Mouse (Mus musculus) bone marrow, adult 2 months (tissue): ENCODE results near the gene 1700003F12Rik. TPM values are rescaled to one million over a fixed set of nuclear protein-coding genes. Genes with fewer than 3 reads are reported as not detected.

ENCODE experiments used
- H3K27ac ChIP-seq: fragments of 200-500 bp; 2 replicates; pipeline ENCODE4 v1.5.1; 2012; ENCODE audit warnings: low read depth, mild to moderate bottlenecking, control low read depth, inconsistent platforms, low read length; ENCODE audit not compliant: control insufficient read depth, poor library complexity, insufficient read depth
- H3K4me1 ChIP-seq: fragments of 200-500 bp; 2 replicates; pipeline ENCODE4 v1.6.1; 2011; ENCODE audit warnings: low read length; ENCODE audit not compliant: control insufficient read depth, insufficient read depth
- H3K4me3 ChIP-seq: fragments of 200-500 bp; replicated peaks from 2 replicates; pipeline ENCODE3; 2011; ENCODE audit warnings: mild to moderate bottlenecking, low read depth, low read length, control low read depth; ENCODE audit not compliant: control insufficient read depth
- CTCF ChIP-seq: fragments of 200-500 bp; IDR thresholded peaks from 2 replicates; pipeline ENCODE4 v1.5.1; 2011; ENCODE audit warnings: low read length, control low read depth; ENCODE audit not compliant: control insufficient read depth, insufficient read depth
- POLR2A ChIP-seq: fragments of 200-500 bp; IDR thresholded peaks from 2 replicates; pipeline ENCODE4 v1.6.1; 2011; ENCODE audit warnings: low read depth, mild to moderate bottlenecking, control low read depth, low read length, borderline replicate concordance; ENCODE audit not compliant: control insufficient read depth
- WGBS: fragments of 180-500 bp; shearing (Covaris S2); methylation state at CpG from one replicate; pipeline ENCODE4 v1.1.7; 2018; 5-methylcytosine and 5-hydroxymethylcytosine counted together
- polyA plus RNA-seq: library from polyadenylated mRNA; stranded (reverse); fragments of >200 nt; gene quantifications from 2 replicates; pipeline ENCODE4 v1.2.4, GENCODE M21; 2011; ENCODE audit warnings: low replicate concordance; ENCODE audit not compliant: missing spikeins, insufficient read depth, insufficient read length

The 1700003F12Rik gene
- polyA plus RNA-seq, 1 experiment = not detected

DNA sequence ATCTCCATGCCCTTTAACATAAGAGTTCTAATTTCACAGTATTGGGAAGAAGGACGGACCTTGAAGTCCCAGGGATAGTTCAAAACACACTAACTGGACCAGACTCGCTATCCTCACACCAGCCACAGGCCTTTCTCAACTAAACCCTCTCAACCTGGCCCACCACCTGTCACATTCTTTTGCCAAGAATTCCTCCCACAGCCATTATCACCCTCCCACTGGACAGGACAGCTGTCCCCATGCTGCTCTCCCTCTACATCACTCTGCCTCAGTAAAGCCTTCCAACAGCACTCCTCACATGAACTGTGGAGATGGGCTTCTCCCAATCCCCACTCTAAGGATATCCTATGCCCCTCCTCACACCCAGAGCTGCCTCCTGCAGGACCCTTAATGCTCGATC, 18.7 kb downstream of the 1700003F12Rik start:
- no peaks in the 10 kb centered on the region for H3K4me1 ChIP-seq
- H3K27ac ChIP-seq = no peak overlapping the region
- H3K4me3 ChIP-seq = no peak overlapping the region
- WGBS = 88% methylated on average over 3 of the region's 3 CpGs
- TF ChIP-seq POLR2A = no peak
- no peak for TF ChIP-seq CTCF

DNA sequence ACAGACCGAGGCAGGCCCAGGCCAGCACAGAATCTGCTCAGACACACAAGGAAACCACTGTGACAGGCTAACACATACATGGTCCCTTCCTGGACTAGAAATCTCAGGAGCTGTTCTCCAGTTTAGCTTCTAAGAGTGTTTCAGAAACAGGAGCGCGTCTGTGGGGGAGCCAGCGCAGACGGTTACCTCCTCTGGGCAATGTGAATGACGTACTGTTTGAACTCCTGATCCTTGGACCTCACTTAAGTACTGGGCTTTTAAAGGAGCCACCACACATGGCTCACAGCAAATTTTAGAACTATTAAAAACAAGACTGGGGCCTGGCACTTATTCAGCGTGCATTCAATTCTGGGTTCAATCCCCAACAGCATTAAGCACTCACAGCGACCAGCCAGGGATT, 19.8 kb downstream of the 1700003F12Rik start:
- TF ChIP-seq POLR2A (no peak), CTCF (no peak)
- Histone ChIP-seq H3K4me1 (peaks cover 1% of the 10 kb centered on the region; the same call in 1 of the 2 replicates), H3K27ac (no peak overlapping the region), H3K4me3 (no peak overlapping the region)
- 86% methylated on average over 8 of the region's 8 CpGs for WGBS

DNA sequence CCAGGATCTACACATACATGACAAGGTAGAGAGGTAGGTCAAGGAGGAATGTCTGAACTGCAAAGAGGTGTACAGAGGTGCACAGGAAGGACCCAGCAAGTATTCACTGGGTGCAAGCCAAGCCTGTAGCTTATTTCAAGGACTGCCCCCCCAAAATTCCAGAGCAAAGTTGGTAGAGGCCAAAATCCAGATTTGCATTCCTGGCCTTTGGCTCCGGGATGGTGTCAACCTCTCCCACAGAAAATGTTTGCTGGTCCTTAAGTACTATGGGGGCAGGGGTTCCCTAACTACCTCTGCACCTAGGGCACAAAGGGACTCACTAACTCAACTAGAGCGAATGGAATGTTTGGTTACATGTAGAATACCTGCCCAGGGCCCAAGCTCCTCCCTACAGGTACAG, 20.9 kb downstream of the 1700003F12Rik start:
- H3K27ac ChIP-seq = no peak overlapping the region
- H3K4me1 ChIP-seq = peaks cover 1% of the 10 kb centered on the region; the same call in 1 of the 2 replicates
- 95% methylated on average over 2 of the region's 2 CpGs for WGBS
- TF ChIP-seq POLR2A (no peak), CTCF (no peak)
- no peak overlapping the region for H3K4me3 ChIP-seq

DNA sequence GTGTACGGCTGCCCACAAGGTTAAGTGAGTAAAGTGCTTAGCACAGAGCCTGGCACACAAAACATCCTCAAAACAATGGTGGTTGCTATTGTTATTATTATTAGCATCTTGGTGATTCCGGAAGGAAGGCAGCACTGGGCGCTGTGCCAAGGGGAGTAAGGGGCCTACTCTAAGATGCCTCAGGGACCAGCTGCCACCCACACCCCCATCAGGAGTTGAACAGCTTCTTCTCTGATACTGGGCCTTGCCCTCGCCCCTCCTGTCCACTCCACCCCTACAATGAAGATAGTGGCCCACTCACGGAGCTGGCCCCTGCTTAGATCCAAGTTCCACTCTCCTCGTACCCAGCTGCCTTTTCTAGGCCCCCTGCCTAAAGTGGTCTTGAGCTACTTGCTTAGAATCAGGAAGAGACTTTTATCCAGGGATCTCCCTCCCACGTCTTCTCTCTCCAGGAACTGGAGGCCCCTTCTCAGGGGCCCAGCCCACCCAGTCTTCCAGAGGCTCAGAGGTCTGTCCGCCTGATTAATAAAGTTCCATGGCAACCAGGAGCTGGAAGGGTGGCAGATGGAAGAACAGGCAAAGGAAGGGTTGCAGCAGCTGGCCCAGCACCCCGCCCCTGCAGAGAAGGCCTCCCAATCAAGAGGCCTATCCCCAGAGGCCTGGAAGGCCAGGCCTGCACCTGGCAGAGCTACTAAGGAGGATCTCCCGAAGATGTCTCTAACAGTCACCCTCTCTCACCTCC, 21.6 kb downstream of the 1700003F12Rik start:
- TF ChIP-seq CTCF (no peak), POLR2A (no peak)
- 21% methylated on average over 10 of the region's 10 CpGs for WGBS
- peak overlapping the region; percentile 93 for H3K4me3 ChIP-seq
- H3K4me1 ChIP-seq = peaks cover 1% of the 10 kb centered on the region; the same call in 1 of the 2 replicates
- H3K27ac ChIP-seq = peak overlapping the region; percentile 82

DNA sequence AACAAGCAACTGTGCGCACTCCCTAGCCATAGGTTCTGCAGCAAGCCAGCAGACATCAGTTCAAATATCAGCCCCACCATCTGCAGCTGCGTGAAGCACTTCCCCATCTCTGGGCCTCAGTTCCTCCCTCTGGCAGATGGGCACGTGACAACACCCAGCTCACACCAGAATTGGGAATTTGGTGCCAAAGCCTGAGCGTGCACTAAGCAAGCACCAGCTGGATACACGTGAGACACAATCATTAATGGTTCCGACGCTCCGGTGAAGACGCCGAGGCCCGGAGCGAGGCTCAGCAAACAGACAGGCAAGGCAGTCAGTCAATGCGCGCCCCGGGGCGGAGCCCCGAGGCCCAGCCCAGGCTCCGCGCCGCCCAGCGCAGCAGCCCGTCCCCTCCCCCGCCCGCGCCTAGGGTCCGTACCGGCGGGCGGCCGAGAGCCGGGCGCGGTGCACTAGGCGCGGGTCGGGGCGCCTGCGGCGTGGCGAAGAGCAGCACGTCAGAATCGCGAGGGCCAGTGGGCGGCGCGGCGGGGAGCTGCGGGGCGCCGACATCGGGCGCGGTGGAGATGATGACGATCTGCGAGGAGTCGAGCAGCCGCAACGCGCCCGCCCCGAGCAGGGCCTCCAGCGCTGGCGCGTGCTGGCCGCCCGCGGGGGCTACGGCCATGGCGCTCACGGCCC, 22.3 kb downstream of the 1700003F12Rik start:
- H3K27ac ChIP-seq = peak overlapping the region; percentile 82
- TF ChIP-seq CTCF (no peak), POLR2A (no peak)
- under 1% methylated on average over 69 of the region's 70 CpGs for WGBS
- H3K4me1 ChIP-seq = peaks cover 3% of the 10 kb centered on the region
- H3K4me3 ChIP-seq = peak overlapping the region; percentile 93

DNA sequence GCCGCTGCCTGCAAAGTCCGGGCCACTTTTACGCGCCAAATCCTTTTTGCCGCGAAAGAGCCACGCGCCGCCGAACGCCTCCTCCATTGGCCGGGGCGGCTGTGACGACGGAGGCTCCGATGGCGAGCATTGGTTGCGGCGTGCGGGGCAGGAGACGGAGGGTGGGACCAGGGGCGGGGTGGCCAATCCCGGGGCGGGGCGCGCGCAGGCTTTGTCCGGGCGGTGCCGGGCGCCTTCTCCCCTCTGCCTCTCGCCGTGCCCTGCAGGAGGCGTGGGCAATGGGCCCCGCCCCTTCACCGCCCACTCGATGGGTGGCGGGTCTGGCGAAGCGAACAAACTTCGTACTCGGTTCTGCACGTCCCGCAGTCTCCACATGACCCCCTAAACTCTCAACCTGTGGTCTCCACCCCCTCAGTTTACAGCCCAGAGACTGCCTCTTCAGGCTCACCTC, 23.0 kb downstream of the 1700003F12Rik start, which contains the start of gene E2f1:
E2f1 (minus strand) TSS at position 57 of the 451 bp plus-strand sequence.
- peak within 1 kb of the TSS; percentile 93 for H3K4me3 ChIP-seq
- TF ChIP-seq CTCF (no peak; the same call in 1 of the 2 replicates), POLR2A (peak; percentile 62; the same call in 1 of the 2 replicates)
- 0% methylated on average over 42 of the region's 44 CpGs for WGBS
- peaks cover 3% of the 10 kb centered on the region for H3K4me1 ChIP-seq
- peak within 1 kb of the TSS; percentile 82 for H3K27ac ChIP-seq

DNA sequence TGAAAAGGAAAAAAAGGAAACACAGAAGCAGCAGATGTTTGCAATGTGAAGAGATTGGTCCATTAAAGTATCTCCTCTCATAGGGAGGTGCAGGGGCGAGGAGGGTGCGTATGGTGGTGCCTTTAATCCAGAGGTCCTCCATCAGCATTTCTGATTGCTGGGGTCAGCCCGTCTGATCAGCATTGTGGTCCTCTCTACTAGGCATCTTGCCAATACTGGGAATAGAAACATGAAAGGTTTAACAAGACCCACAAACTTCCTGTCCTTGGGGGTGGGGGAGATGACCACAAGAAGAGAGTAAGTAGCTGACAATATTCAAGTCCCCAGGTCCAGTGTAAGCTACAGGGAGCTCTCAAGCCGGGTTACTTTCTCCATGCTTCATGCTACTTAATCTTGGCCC, 23.8 kb downstream of the 1700003F12Rik start:
- Histone ChIP-seq H3K27ac (no peak overlapping the region), H3K4me3 (no peak overlapping the region), H3K4me1 (peaks cover 3% of the 10 kb centered on the region)
- TF ChIP-seq POLR2A (no peak), CTCF (no peak)
- 15% methylated on average over 4 of the region's 4 CpGs for WGBS

DNA sequence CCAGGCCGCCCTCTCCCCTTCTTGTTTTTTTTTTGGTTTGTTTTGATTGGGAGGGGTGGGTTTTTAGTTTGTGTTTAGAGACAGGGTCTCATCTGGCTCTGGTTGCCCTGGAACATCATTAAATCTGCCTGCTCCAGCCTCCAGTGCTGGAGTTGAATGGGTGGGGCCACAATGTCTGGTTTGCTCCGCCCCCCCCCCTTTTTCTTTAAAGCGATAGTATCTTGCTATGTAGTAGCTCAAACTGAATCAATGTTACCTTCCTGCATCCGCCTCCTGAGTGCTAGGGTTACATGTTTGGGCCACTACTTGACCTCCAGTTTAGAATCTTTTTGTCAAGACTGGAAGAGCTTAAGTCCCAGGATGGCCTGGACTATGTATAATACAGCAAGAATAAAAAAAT, 24.4 kb downstream of the 1700003F12Rik start:
- no peak overlapping the region for H3K27ac ChIP-seq
- no peak overlapping the region for H3K4me3 ChIP-seq
- TF ChIP-seq POLR2A = no peak
- TF ChIP-seq CTCF = no peak
- WGBS = 70% methylated on average over 4 of the region's 4 CpGs
- H3K4me1 ChIP-seq = peaks cover 3% of the 10 kb centered on the region
